Mouse (Mus musculus) cerebellum, adult 2 months (tissue): ENCODE measurements around the gene Ntrk1. TPM values are rescaled to one million over a fixed set of nuclear protein-coding genes. Genes with fewer than 3 reads are reported as not detected.

Source experiments
- DNase-seq, 2 experiments: peaks; one replicate each; pipeline ENCODE4 v3.0.0; 2021
- H3K27ac ChIP-seq: fragments of 200-500 bp; 2 replicates; pipeline ENCODE4 v1.5.1; 2012; ENCODE audit warnings: low read length, control low read depth, inconsistent platforms; ENCODE audit not compliant: insufficient read depth
- H3K27me3 ChIP-seq: fragments of 200-500 bp; 2 replicates; pipeline ENCODE4 v1.6.1; 2012; ENCODE audit warnings: inconsistent platforms, mild to moderate bottlenecking, low read length, moderate library complexity; ENCODE audit not compliant: control insufficient read depth, insufficient read depth
- H3K4me1 ChIP-seq: fragments of 200-500 bp; 2 replicates; pipeline ENCODE4 v1.6.1; 2011; ENCODE audit warnings: low read length; ENCODE audit not compliant: control insufficient read depth, insufficient read depth
- H3K4me3 ChIP-seq: fragments of 200-500 bp; replicated peaks from 2 replicates; pipeline ENCODE3; 2011; ENCODE audit warnings: mild to moderate bottlenecking, low read depth, low read length, control low read depth; ENCODE audit not compliant: insufficient read depth
- CTCF ChIP-seq: fragments of 200-500 bp; IDR thresholded peaks from 2 replicates; pipeline ENCODE4 v1.5.1; 2011; ENCODE audit warnings: low read depth, mild to moderate bottlenecking, control low read depth, low read length, moderate library complexity, borderline replicate concordance; ENCODE audit not compliant: insufficient read depth
- POLR2A ChIP-seq: fragments of 200-500 bp; IDR thresholded peaks from 2 replicates; pipeline ENCODE4 v1.6.1; 2011; ENCODE audit warnings: low read length, control low read depth, borderline replicate concordance; ENCODE audit not compliant: insufficient read depth
- WGBS: fragments of 180-500 bp; shearing (Covaris S2); methylation state at CpG from one replicate; pipeline ENCODE4 v1.1.7; 2018; 5-methylcytosine and 5-hydroxymethylcytosine counted together
- polyA plus RNA-seq: library from polyadenylated mRNA; depleted of rRNA; stranded (reverse); fragments of >200 nt; gene quantifications from 2 replicates; pipeline ENCODE4 v1.2.3, GENCODE M21; 2012

Gene Ntrk1
- polyA plus RNA-seq, 1 experiment: 2.8 TPM

GRCm38 (mm10) chr3:87818226-87818625 is 23.3 kb upstream of the Ntrk1 start:
- Histone ChIP-seq H3K4me3 (no peak overlapping the region), H3K4me1 (no peaks in the 10 kb centered on the region), H3K27me3 (no peaks in the 10 kb centered on the region), H3K27ac (no peak overlapping the region)
- WGBS: 59% methylated on average over 12 of the region's 12 CpGs
- TF ChIP-seq POLR2A (no peak), CTCF (no peak)
- no peak for DNase-seq

GRCm38 (mm10) chr3:87816646-87817093 is 21.7 kb upstream of the Ntrk1 start:
- WGBS: 7% methylated on average over 12 of the region's 12 CpGs
- Histone ChIP-seq H3K4me3 (no peak overlapping the region), H3K27ac (no peak overlapping the region), H3K27me3 (no peaks in the 10 kb centered on the region), H3K4me1 (no peaks in the 10 kb centered on the region)
- no peak for TF ChIP-seq POLR2A
- TF ChIP-seq CTCF: peak; percentile 96
- peak; percentile 66 to 73 for DNase-seq

GRCm38 (mm10) chr3:87816166-87816565 is 21.2 kb upstream of the Ntrk1 start:
- no peaks in the 10 kb centered on the region for H3K27me3 ChIP-seq
- TF ChIP-seq CTCF: no peak
- no peak for TF ChIP-seq POLR2A
- no peak for DNase-seq
- 70% methylated on average over 6 of the region's 6 CpGs for WGBS
- no peak overlapping the region for H3K27ac ChIP-seq
- H3K4me1 ChIP-seq: no peaks in the 10 kb centered on the region
- no peak overlapping the region for H3K4me3 ChIP-seq

GRCm38 (mm10) chr3:87812873-87813272 is 17.9 kb upstream of the Ntrk1 start:
- Histone ChIP-seq H3K27ac (no peak overlapping the region), H3K4me1 (no peaks in the 10 kb centered on the region), H3K4me3 (no peak overlapping the region), H3K27me3 (no peaks in the 10 kb centered on the region; the same call in 1 of the 2 replicates)
- TF ChIP-seq CTCF: no peak
- TF ChIP-seq POLR2A: no peak
- no peak for DNase-seq
- WGBS: 32% methylated on average over 10 of the region's 10 CpGs

- TF ChIP-seq CTCF (no peak), POLR2A (no peak)
- H3K4me3 ChIP-seq: no peak overlapping the region
- H3K27ac ChIP-seq: no peak overlapping the region
- H3K27me3 ChIP-seq: no peaks in the 10 kb centered on the region; the same call in 1 of the 2 replicates
- 88% methylated on average over 4 of the region's 4 CpGs for WGBS
- H3K4me1 ChIP-seq: no peaks in the 10 kb centered on the region
- DNase-seq: no peak
These were observed 17.5 kb upstream of the Ntrk1 start for GRCm38 (mm10) chr3:87812413-87812812.

GRCm38 (mm10) chr3:87811297-87811696 is 16.3 kb upstream of the Ntrk1 start:
- Histone ChIP-seq H3K4me3 (no peak overlapping the region), H3K27ac (no peak overlapping the region), H3K4me1 (no peaks in the 10 kb centered on the region), H3K27me3 (no peaks in the 10 kb centered on the region; the same call in 1 of the 2 replicates)
- 82% methylated on average over 8 of the region's 8 CpGs for WGBS
- TF ChIP-seq CTCF (no peak), POLR2A (no peak)
- DNase-seq: no peak

GRCm38 (mm10) chr3:87809322-87809962 is 14.5 kb upstream of the Ntrk1 start:
- H3K4me3 ChIP-seq: no peak overlapping the region
- no peaks in the 10 kb centered on the region; the same call in 1 of the 2 replicates for H3K27me3 ChIP-seq
- TF ChIP-seq CTCF: no peak
- TF ChIP-seq POLR2A: no peak

GRCm38 (mm10) chr3:87804038-87804677 is 9.2 kb upstream of the Ntrk1 start:
- Histone ChIP-seq H3K4me1 (peaks cover 5% of the 10 kb centered on the region; the same call in 1 of the 2 replicates), H3K27me3 (no peaks in the 10 kb centered on the region; the same call in 1 of the 2 replicates), H3K4me3 (peak overlapping the region; percentile 41), H3K27ac (no peak overlapping the region)
- TF ChIP-seq CTCF (no peak), POLR2A (no peak)
- 5% methylated on average over 26 of the region's 26 CpGs for WGBS
- no peak for DNase-seq

More at GRCm38 (mm10) chr3:87809322-87809962, 14.5 kb upstream of the Ntrk1 start:
- WGBS: 11% methylated on average over 28 of the region's 28 CpGs
- H3K27ac ChIP-seq: no peak overlapping the region
- no peaks in the 10 kb centered on the region for H3K4me1 ChIP-seq
- DNase-seq: no peak
